Mouse (Mus musculus): ENCODE results near the gene St6galnac3. TPM values are rescaled to one million over a fixed set of nuclear protein-coding genes. Genes with fewer than 3 reads are reported as not detected.
"Not testable (repeated sequence)": the region's sequence is repeated elsewhere in the genome, so short reads cannot be mapped to it uniquely, and the experiment has no call there.

St6galnac3 gene
- polyA plus RNA-seq, 1 experiment from 2014 or later, result 26.6 TPM

DNA sequence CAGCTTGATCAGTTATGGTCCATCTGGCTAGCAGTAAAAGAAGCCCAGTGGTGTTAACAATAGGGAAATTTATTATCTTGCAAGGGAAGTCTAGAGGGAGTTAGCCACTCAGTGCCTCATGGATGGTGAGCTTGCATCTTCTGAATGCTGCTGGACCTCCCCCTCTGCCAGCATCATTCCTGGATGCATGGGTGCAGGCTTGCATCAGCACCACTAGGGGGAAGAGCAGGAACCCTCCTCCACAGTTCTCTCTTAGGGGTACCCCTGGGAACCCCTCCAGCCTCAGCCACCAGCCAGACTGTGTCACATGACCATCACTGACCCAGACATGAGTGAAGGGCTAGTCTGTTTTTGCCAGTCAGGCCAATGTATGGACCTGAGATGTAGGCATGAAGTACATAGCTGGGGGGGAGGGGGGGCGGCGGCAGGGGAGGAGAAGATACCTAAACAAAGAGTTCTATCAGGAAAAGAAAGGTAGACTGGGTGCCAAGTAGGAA is 31.6 kb upstream of the St6galnac3 start:
- no peak overlapping the region for H3K4me3 ChIP-seq (replicated peaks; ENCODE audit: low read depth, low read length)
- H3K4me1 ChIP-seq (ENCODE audit: control insufficient read depth, insufficient read depth, low read length), result no peaks in the 10 kb centered on the region
- H3K36me3 ChIP-seq (ENCODE audit: control insufficient read depth, insufficient read depth, low read length), result no peaks in the 10 kb centered on the region
- H3K9ac ChIP-seq (replicated peaks; ENCODE audit: low read length), result no peak overlapping the region
- ATAC-seq (ENCODE audit: low FRiP score, low TSS enrichment), result no peak
- H3K27ac ChIP-seq (replicated peaks; ENCODE audit: low read depth, low read length), result no peak overlapping the region
- DNase-seq, result no peak
- H3K27me3 ChIP-seq (ENCODE audit: control insufficient read depth, insufficient read depth, low read length), result no peaks in the 10 kb centered on the region
- H3K9me3 ChIP-seq (ENCODE audit: control insufficient read depth, low read length), result no peaks in the 10 kb centered on the region
- H3K4me2 ChIP-seq (ENCODE audit: low read length), result no peak overlapping the region
- WGBS, result 87% methylated on average over 2 of the region's 2 CpGs

DNA sequence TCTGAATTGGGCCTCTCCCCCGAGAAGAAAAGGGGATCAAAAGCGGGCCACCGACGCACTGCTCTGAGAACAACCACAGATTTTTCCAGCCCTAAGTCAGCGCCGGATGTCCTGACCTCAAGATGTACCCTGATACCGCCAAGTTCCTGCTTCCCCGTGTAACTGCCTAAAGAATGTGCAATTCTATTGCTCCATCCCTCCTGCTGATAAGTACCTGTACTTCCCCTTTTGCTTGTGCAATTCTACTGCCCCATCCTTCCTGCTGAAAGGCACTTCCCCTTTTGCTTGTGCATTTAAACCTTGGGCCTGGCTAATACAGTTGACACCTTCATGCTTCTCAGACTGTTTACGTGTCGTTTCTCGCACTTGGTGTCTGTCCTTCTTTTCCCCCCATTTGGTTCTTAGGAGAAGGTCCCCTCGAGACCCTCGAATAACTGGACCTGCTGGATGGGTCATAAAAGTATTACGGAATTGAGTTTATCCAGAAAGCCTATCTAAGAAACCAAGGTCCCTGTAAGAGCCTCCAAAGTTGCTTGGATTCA is 30.9 kb upstream of the St6galnac3 start:
- H3K36me3 ChIP-seq (ENCODE audit: control insufficient read depth, insufficient read depth, low read length); H3K4me1 ChIP-seq (ENCODE audit: control insufficient read depth, insufficient read depth, low read length); H3K9ac ChIP-seq (replicated peaks; ENCODE audit: low read length); ATAC-seq (ENCODE audit: low FRiP score, low TSS enrichment); H3K4me2 ChIP-seq (ENCODE audit: low read length); DNase-seq; H3K27ac ChIP-seq (replicated peaks; ENCODE audit: low read depth, low read length); H3K27me3 ChIP-seq (ENCODE audit: control insufficient read depth, insufficient read depth, low read length); H3K4me3 ChIP-seq (replicated peaks; ENCODE audit: low read depth, low read length); H3K9me3 ChIP-seq (ENCODE audit: control insufficient read depth, low read length): not testable (repeated sequence)
- 93% methylated on average over 14 of the region's 14 CpGs for WGBS

DNA sequence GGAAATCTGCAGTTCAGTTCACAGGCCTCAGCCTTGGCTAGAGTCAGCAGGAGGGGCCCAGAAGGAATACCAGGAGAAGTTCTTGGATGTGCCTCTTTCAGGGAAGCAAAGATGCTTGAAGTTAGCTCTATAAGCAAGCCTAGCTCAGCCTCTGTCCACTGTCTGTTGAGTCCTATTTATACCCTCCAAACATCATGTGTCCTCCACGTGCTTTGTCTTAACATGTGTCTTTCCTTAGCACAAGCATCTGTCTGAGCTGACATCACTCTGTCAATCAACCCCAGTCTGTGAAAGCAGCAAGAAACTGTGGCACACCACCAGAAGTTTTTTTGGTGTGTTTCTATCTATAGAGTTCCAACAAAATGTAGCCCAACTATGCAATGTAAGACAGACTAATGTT is 26.5 kb upstream of the St6galnac3 start:
- DNase-seq (no peak), ATAC-seq (ENCODE audit: low FRiP score, low TSS enrichment) (no peak)
- WGBS, result 39% methylated on average over 1 of the region's 1 CpGs
- Histone ChIP-seq H3K36me3 (ENCODE audit: control insufficient read depth, insufficient read depth, low read length) (no peaks in the 10 kb centered on the region), H3K27ac (replicated peaks; ENCODE audit: low read depth, low read length) (no peak overlapping the region), H3K9me3 (ENCODE audit: control insufficient read depth, low read length) (no peaks in the 10 kb centered on the region), H3K9ac (replicated peaks; ENCODE audit: low read length) (no peak overlapping the region), H3K27me3 (ENCODE audit: control insufficient read depth, insufficient read depth, low read length) (no peaks in the 10 kb centered on the region), H3K4me2 (ENCODE audit: low read length) (no peak overlapping the region), H3K4me1 (ENCODE audit: control insufficient read depth, insufficient read depth, low read length) (no peaks in the 10 kb centered on the region), H3K4me3 (replicated peaks; ENCODE audit: low read depth, low read length) (no peak overlapping the region)

DNA sequence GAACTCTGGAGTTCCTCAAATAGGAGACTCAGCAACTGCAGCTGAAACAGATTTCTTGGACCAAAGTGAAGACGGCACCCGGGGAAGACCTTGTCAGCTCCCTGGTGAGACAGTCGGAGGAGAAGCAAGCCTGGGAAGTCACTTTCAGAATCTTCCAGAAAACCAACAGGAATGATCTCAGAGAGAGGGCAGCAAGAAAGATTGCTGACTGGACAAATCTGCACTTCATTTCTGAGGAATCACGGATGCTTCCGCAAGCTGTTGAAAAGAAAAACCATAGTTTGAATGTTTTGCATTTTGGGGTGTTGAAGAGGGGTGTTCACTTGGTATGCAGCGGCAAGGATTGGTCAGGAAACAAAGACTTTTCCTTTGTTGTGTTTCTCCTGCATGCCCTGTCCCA is 24.4 kb upstream of the St6galnac3 start:
- no peaks in the 10 kb centered on the region for H3K4me1 ChIP-seq (ENCODE audit: control insufficient read depth, insufficient read depth, low read length)
- no peaks in the 10 kb centered on the region for H3K36me3 ChIP-seq (ENCODE audit: control insufficient read depth, insufficient read depth, low read length)
- WGBS, result 82% methylated on average over 6 of the region's 6 CpGs
- H3K9me3 ChIP-seq (ENCODE audit: control insufficient read depth, low read length), result no peaks in the 10 kb centered on the region
- H3K9ac ChIP-seq (replicated peaks; ENCODE audit: low read length), result no peak overlapping the region
- ATAC-seq (ENCODE audit: low FRiP score, low TSS enrichment), result no peak
- no peak overlapping the region for H3K4me2 ChIP-seq (ENCODE audit: low read length)
- no peaks in the 10 kb centered on the region for H3K27me3 ChIP-seq (ENCODE audit: control insufficient read depth, insufficient read depth, low read length)
- no peak overlapping the region for H3K27ac ChIP-seq (replicated peaks; ENCODE audit: low read depth, low read length)
- H3K4me3 ChIP-seq (replicated peaks; ENCODE audit: low read depth, low read length), result no peak overlapping the region
- no peak for DNase-seq

DNA sequence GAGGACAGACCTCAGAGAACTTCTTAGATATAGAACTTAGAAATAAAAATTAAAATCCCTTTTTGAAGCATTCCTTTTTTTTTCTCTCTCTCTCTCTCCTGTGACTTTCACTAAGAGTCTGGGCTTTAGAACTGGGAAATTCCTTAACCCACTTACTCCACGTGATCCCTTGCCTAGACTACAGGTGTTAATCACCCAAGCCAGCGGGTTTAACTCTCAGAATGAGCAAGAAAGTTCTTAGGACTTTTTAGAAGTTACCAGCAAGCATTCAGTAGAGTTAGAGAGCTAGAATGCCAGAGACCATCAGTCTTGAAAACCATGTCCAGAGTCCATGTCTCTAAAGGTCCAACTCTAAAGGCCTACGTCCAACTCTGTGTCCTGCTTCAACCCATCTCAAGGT is 23.3 kb upstream of the St6galnac3 start:
- Histone ChIP-seq H3K4me3 (replicated peaks; ENCODE audit: low read depth, low read length) (no peak overlapping the region), H3K4me1 (ENCODE audit: control insufficient read depth, insufficient read depth, low read length) (no peaks in the 10 kb centered on the region), H3K27me3 (ENCODE audit: control insufficient read depth, insufficient read depth, low read length) (no peaks in the 10 kb centered on the region), H3K9ac (replicated peaks; ENCODE audit: low read length) (no peak overlapping the region), H3K36me3 (ENCODE audit: control insufficient read depth, insufficient read depth, low read length) (no peaks in the 10 kb centered on the region), H3K4me2 (ENCODE audit: low read length) (no peak overlapping the region), H3K27ac (replicated peaks; ENCODE audit: low read depth, low read length) (no peak overlapping the region), H3K9me3 (ENCODE audit: control insufficient read depth, low read length) (no peaks in the 10 kb centered on the region)
- 88% methylated on average over 3 of the region's 3 CpGs for WGBS
- ATAC-seq (ENCODE audit: low FRiP score, low TSS enrichment) (no peak), DNase-seq (no peak)

DNA sequence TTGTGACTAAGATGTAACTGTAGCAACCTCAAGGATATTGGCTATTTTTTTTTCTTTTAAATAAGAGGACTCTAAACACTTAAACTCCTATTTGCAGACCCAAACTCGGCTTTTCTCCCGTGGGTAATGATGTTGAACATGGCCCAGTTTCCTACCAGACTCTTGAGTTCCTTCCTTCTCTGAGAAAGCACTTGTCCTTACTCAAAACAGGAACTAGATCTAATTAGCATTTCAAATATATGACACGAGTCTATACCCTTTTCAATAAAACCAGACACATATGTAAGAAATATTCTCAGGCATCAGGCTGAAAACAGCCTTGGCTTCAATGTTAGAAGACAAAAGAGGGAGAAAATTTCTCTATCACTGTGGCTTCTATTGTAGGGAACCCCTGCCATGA is 20.1 kb upstream of the St6galnac3 start:
- Histone ChIP-seq H3K4me3 (replicated peaks; ENCODE audit: low read depth, low read length) (no peak overlapping the region), H3K27me3 (ENCODE audit: control insufficient read depth, insufficient read depth, low read length) (no peaks in the 10 kb centered on the region), H3K36me3 (ENCODE audit: control insufficient read depth, insufficient read depth, low read length) (no peaks in the 10 kb centered on the region), H3K4me2 (ENCODE audit: low read length) (no peak overlapping the region), H3K27ac (replicated peaks; ENCODE audit: low read depth, low read length) (no peak overlapping the region), H3K9me3 (ENCODE audit: control insufficient read depth, low read length) (no peaks in the 10 kb centered on the region), H3K4me1 (ENCODE audit: control insufficient read depth, insufficient read depth, low read length) (no peaks in the 10 kb centered on the region), H3K9ac (replicated peaks; ENCODE audit: low read length) (no peak overlapping the region)
- DNase-seq (no peak), ATAC-seq (ENCODE audit: low FRiP score, low TSS enrichment) (no peak)
- 77% methylated on average over 3 of the region's 3 CpGs for WGBS

DNA sequence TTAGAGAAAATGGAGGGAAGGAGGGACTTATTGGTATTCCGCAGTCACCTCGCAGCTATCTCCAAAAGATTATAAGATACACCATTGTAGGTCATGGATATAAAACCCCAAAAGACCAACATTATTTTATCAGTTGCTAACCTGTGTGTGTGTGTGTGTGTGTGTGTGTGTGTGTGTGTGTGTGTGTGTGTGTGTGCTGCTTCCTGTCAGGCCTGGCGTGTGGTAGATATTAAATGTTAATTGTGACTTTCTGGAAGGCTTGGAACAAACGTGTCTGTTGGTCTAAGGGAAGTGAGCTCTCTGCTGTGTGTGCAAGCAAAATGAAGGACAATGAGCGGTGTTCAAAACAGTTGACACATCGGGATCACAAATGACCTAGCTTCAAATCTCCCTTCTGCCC is 19.5 kb upstream of the St6galnac3 start:
- WGBS, result 91% methylated on average over 6 of the region's 6 CpGs
- ATAC-seq (ENCODE audit: low FRiP score, low TSS enrichment) (no peak), DNase-seq (no peak)
- Histone ChIP-seq H3K9me3 (ENCODE audit: control insufficient read depth, low read length) (no peaks in the 10 kb centered on the region), H3K4me3 (replicated peaks; ENCODE audit: low read depth, low read length) (no peak overlapping the region), H3K27me3 (ENCODE audit: control insufficient read depth, insufficient read depth, low read length) (no peaks in the 10 kb centered on the region), H3K27ac (replicated peaks; ENCODE audit: low read depth, low read length) (no peak overlapping the region), H3K36me3 (ENCODE audit: control insufficient read depth, insufficient read depth, low read length) (no peaks in the 10 kb centered on the region), H3K9ac (replicated peaks; ENCODE audit: low read length) (no peak overlapping the region), H3K4me2 (ENCODE audit: low read length) (no peak overlapping the region), H3K4me1 (ENCODE audit: control insufficient read depth, insufficient read depth, low read length) (no peaks in the 10 kb centered on the region)

DNA sequence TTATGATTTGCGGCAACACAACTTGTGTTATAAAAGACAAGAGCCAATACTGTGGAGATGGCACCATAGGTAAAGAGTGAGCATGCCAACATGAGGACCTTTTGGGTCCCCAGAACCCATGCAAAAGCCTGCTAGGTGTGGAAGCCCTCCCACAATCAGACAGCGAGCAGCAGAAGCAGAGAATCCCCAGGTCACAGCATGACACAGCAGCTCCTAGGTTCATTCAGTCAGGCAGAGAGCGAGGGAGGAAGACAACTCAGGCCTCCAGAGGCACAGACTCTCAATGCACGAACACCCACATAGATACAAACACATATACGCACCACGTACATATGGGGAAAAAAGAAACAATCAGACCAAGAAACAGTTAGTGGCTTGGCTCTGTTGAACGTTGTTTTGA is 16.8 kb upstream of the St6galnac3 start:
- ATAC-seq (ENCODE audit: low FRiP score, low TSS enrichment) (no peak), DNase-seq (no peak)
- H3K4me3 ChIP-seq (replicated peaks; ENCODE audit: low read depth, low read length), result no peak overlapping the region
- peaks cover 18% of the 10 kb centered on the region for H3K4me1 ChIP-seq (ENCODE audit: control insufficient read depth, insufficient read depth, low read length)
- H3K27me3 ChIP-seq (ENCODE audit: control insufficient read depth, insufficient read depth, low read length), result no peaks in the 10 kb centered on the region
- no peaks in the 10 kb centered on the region for H3K9me3 ChIP-seq (ENCODE audit: control insufficient read depth, low read length)
- no peak overlapping the region for H3K4me2 ChIP-seq (ENCODE audit: low read length)
- no peak overlapping the region for H3K9ac ChIP-seq (replicated peaks; ENCODE audit: low read length)
- no peak overlapping the region for H3K27ac ChIP-seq (replicated peaks; ENCODE audit: low read depth, low read length)
- 89% methylated on average over 7 of the region's 7 CpGs for WGBS
- H3K36me3 ChIP-seq (ENCODE audit: control insufficient read depth, insufficient read depth, low read length), result no peaks in the 10 kb centered on the region

DNA sequence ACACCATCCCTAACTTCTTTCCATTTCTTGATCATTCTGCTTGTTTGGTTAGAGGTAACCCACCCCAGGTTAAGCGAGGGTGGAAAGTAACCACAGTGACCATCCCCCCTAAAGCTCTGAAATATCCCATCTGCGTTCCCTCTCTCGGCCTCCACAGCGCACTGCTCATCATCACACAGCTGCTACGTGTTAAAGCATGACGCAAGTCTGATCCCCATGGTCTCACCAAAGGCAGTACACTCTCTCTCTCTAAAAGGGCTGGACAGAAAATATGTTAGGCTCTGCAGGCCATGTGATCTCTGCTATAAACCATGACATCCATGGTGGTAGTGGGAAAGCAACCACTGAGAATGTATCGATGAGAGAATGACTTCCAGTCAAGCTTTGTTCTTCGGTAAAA is 14.4 kb upstream of the St6galnac3 start:
- Histone ChIP-seq H3K4me2 (ENCODE audit: low read length) (no peak overlapping the region), H3K27ac (replicated peaks; ENCODE audit: low read depth, low read length) (no peak overlapping the region), H3K27me3 (ENCODE audit: control insufficient read depth, insufficient read depth, low read length) (no peaks in the 10 kb centered on the region), H3K9ac (replicated peaks; ENCODE audit: low read length) (no peak overlapping the region), H3K4me1 (ENCODE audit: control insufficient read depth, insufficient read depth, low read length) (peaks cover 26% of the 10 kb centered on the region), H3K4me3 (replicated peaks; ENCODE audit: low read depth, low read length) (no peak overlapping the region), H3K9me3 (ENCODE audit: control insufficient read depth, low read length) (no peaks in the 10 kb centered on the region), H3K36me3 (ENCODE audit: control insufficient read depth, insufficient read depth, low read length) (no peaks in the 10 kb centered on the region)
- DNase-seq (no peak), ATAC-seq (ENCODE audit: low FRiP score, low TSS enrichment) (no peak)
- WGBS, result 82% methylated on average over 8 of the region's 8 CpGs

Measured in midbrain, embryonic 14.5 days (tissue).